Mouse (Mus musculus): ENCODE measurements around the gene Rab3d.

GRCm38 (mm10) chr9:21923036-21923435 is 5.0 kb upstream of the Rab3d start:
- no peak for TF ChIP-seq EP300 (IDR thresholded peaks at IDR 0.05; ENCODE audit: low read depth)
- no peak for TF ChIP-seq CTCF (IDR thresholded peaks at IDR 0.05; ENCODE audit: low read depth)
